Mouse (Mus musculus) lung, postnatal 0 days (tissue): Measurements from ENCODE around the gene Lmod3.

Source experiments
- CTCF ChIP-seq: IDR thresholded peaks from 2 replicates; pipeline ENCODE4 v1.5.1; 2016; ENCODE audit warnings: antibody characterized with exemption, mild to moderate bottlenecking
- EP300 ChIP-seq: IDR thresholded peaks from 2 replicates; pipeline ENCODE4 v1.6.1; 2016; ENCODE audit warnings: antibody characterized with exemption, mild to moderate bottlenecking, control low read depth

GRCm38 (mm10) chr6:97300180-97300579, 47.6 kb upstream of the Lmod3 start:
- TF ChIP-seq CTCF (no peak), EP300 (no peak)
